Mouse (Mus musculus): ENCODE data around the gene Atp6v1e2.

Gene Atp6v1e2

DNA sequence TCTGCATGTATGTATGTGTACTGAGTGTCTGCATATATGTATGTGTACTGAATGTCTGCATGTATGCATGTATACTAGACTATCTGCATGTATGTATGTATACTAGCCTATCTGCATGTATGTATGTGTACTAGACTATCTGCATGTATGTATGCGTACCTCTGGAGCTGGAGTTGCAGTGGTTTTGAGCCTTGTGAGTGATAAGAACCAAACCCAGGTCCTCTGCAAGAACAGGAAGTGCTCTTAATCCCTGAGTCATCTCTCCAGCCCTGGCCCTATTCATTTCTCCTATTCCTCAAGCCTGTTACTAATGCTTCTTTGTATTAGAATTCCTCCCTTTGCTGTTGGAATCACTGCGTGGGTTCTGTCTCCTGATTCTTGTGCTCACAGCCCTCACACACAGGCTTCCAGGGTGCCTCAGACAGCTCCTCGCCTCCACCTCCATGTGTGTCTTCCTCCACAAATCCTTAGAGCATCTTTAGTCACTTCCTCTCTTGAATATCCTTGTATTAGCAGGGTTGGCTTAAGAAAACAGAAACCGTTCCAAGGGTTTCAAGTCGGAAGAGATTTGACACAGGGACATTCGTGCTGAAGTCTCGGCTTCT lies 34.6 kb downstream of the Atp6v1e2 start:
- DNase-seq = no peak

DNA sequence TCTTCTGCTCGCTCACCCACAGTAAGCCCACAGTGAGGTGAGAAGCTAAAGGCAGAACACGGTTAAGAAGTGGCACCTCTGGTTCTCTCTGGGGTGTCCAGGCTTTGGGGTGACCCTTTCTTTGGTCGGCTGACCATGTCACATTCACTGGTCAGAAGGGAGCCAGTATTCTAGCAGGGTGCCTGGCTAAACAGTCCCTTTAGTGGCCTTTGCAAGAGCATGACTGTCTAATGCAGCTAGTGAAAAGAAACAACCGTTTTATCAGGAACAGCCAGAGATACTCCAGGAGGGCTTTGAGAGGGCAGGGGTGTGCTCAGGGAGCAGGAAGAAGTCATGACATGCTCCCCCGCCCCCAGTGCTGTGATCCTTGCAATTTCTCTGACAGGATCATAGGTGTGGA lies 36.4 kb downstream of the Atp6v1e2 start:
- no peak for DNase-seq

DNA sequence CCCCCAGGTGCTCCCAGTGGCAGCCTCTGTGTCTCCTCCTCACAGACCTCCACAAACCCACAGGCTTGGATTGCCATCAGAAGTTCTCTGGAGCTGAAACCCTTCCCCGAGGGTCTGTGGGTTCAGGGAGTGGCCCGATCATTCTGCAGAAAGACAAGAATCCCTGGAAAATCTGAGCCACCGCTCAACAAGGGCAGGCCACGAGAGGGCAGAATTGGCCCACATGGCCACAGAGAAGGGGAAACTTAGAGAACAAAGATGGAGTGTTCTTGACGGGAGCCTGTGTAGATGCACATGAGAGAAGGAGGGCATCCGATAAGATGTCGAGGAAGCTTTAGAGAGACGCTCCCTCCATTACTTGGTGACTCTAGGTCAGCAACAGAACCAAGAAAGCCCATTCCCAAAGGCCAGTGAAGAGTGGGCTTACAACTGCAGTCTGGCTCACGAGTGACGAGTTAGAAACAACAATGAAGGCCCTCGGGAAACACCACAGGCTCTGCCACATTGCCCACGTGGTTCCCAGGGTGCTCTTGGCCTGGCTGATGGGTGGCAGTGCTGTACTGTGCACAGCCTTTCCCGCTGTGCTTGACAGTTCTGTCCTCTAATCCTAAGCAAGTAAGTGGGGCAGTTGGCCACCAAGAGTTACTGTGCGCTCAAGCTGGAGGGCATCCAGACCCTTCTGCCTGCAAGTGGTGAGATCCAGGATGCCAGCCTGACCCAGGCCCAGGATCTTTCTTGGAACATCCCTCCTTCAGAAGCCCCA lies 37.8 kb downstream of the Atp6v1e2 start:
- peak; percentile 51 for DNase-seq

DNA sequence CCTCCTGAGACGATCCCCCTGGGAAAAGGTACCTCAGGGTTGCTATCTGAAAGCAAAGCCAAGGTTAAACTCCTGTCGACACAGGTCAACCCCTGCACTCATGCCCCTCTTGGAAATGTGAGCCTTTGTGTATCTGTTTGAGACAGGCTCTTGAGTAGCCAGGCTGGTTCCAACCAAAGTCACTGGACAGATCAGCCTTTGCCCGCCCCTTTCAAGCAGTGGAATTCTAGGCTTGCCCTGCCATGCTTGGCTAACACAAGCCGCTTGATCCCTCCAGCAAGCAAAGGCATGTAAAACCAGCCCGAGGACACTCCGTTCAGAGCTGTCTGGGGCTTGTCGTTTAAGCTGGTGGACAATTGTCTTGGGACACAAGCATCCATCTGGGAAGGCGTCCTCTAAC lies 39.4 kb downstream of the Atp6v1e2 start:
- no peak for DNase-seq

DNA sequence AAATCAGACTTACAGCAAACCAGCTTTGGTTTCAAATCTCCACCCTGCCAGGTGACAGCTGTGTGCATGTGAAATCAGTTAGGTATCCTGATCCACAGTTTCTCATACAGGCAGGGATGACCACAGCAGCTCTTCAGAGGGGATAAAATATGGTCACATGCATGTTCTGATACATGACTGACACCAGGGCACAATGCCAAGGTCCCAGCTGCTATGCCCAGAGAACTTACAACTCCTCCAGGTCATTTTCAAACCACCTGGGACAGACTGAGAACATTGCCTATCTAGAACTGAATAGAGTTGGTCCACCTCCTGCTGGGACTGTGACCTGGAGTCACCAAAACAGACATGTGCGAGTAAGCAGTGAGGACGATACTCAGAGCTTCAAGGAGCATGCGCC lies 40.6 kb downstream of the Atp6v1e2 start:
- DNase-seq = no peak

DNA sequence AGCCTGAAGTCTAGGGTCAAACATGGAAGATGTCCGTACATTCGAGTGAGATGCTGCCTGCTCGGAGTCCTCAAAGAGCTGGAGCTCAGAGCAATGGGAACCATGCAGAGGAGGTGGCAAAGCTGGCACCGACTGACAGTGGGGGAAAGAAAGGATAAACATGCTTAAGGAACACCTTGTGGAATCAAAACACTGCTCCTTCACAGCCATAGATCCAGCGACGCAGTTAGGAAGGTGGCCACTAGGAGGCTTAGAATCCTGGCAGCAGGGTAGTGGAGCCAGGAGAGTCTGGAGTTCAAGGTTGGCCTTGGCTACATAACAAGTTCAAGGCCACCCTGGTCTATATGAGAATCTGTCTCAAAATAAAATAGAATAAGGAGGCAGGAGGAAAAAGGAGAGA lies 41.1 kb downstream of the Atp6v1e2 start:
- peak; percentile 28 for DNase-seq

DNA sequence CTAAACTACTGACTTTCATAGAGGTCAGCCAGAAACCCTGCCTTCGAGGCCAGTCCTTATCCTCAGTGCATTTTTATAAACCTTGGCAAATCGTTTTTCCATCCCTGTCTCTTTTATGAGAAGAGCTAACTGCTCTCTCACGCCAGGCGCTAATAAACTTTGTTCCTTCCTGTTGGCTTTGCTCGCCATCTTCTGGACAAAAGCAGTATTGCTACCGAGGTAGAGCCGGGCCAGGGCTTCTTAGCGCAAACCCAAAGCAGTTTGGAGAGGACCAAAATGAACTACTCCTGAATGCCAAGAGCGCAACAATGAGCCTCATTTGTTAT lies 41.6 kb downstream of the Atp6v1e2 start:
- DNase-seq = peak; percentile 90

DNA sequence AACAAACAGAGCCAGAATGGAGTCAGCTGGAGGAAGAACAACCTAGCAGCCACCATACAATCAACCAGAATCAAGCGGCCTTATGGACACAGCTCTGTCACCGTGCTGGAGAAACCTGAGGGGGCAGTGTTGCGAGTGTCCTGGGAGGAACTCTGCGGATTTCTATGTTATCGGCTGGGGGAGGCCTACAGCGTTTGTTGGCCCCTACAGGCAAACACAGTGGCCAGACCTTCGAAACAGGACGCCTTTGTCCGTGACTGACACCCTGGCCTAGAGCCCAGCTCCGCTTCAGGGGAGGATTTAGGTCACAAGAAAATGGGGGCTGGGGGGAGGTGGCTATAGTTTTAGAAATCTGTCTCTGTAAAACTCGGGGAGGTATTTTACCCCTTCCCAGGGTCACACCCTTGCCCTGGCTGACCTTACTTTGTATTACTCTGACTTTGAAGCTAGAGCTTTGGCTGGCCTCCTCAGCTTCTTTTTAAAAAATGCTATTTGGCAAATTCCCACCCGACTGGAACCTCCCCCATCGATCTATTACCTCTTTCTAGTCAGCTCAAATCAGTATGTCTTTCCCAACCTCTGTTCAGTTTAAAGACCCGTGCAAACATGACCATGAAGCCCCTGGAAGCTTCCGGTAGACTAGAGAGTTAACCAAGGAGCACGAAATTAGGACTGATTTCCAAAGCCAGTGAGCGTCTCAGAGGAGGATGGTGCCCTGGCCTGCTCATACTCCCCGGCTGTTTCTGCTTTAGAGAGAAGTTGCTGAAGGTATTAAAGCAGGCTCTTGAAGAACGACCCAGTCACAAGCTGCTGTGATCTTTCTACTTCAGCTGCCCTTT lies 42.2 kb downstream of the Atp6v1e2 start:
- peak; percentile 81 for DNase-seq

DNA sequence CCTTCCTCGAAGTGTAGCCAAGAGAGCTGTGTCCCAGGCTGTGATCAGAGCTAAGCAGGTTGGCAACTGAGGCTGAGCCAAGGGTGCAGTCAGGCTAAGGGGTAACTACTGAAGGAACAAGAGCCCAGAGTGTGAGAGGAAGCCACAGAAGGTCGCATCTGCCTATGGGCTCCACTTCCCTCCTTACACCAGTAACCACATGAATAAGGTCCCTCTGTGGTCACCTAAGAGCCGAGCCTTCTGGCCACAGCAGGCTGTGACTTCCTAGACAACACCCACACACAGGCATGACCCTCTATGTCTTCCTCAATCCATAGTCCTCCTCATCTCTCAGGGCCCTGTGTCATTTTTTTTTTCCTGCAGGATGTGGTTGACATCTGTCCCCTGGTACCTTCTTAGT lies 43.5 kb downstream of the Atp6v1e2 start:
- no peak for DNase-seq

DNA sequence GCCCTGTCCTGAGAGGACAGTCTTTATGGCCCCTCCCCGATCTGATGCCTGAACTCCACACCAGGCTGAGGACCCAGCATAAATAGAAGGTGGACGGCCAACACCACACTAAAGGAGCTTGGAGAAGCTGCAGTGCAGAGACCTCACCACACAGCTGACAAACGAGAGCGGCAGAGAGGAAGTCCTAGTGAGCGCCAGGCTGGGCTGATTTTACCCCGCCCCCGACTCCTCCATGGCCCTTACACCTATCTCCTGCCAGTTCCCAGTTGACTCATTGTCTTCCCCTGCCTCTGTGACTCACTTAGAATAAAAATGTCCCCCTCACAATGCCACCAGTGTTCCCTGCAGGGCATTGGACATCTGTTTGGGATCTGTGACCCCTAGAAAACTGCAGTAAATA lies 44.1 kb downstream of the Atp6v1e2 start:
- peak; percentile 37 for DNase-seq

DNA sequence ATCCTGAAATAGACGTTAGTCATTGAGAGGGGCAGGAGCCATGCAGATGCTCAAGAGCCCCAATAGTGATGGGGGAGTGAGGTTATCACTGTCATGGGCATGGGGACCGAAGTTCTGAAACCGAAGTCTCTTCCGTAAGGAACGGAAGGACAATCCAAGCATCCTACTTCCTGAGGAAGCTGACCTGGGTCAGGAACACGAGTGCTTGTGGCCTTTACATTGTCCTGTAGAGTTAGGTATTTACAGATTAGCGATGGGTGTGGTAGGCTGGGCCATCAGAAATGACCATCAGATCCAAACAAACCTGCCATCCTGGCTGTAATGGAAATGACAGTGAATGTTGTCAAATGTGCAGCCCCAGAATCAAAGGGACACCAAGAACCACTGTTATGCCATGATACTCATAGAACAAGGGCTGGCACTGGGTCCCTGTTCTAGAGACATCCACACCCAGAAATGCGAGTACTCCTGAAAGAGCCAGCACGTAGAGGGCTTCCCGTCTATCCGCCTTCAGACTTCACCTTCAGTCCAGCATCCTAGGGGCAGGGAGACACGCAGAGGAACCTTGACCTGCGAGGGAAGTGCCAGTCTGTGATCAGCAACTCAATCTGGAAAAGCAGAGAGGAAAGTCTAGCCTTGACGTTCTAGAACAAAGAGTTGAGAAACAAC lies 45.2 kb downstream of the Atp6v1e2 start:
- DNase-seq = no peak

DNA sequence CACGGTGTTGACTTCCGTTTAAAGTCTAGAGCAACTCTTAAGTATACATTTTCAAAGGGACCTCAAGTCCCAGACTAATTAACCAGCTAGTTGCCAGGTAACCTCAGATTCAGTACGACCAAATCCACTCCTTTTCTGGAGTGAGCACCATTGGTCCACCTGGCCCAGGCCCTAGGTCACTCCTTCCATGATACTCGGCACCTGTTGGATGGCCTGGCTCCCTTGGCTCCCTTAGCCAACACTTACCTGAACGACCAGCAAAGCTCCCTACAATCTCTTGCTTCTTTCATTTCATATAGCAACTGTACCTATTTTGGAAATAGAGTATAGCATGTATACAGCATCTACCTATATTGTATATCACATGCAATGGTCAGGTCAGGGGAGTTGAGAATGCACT lies 47.1 kb downstream of the Atp6v1e2 start:
- DNase-seq = no peak

DNA sequence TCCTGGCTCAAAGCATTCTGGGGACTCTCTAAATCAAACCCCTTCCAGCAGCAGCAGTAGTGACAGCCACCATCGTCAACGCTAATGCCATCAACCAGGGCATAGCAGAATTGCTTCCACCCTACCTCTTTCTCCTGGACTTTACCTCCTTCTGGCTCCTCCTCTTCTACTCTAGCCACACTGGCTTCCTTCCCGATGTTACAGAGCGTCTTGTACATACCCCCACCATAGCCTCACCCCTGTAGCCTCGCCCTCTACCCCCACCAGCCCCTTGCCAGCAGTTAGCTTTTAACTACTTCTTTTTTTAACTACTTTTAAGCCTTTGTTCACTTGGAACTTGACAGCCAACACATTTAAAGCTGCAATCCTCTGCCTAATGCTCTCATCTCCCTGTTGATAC lies 47.9 kb downstream of the Atp6v1e2 start:
- DNase-seq = no peak

DNA sequence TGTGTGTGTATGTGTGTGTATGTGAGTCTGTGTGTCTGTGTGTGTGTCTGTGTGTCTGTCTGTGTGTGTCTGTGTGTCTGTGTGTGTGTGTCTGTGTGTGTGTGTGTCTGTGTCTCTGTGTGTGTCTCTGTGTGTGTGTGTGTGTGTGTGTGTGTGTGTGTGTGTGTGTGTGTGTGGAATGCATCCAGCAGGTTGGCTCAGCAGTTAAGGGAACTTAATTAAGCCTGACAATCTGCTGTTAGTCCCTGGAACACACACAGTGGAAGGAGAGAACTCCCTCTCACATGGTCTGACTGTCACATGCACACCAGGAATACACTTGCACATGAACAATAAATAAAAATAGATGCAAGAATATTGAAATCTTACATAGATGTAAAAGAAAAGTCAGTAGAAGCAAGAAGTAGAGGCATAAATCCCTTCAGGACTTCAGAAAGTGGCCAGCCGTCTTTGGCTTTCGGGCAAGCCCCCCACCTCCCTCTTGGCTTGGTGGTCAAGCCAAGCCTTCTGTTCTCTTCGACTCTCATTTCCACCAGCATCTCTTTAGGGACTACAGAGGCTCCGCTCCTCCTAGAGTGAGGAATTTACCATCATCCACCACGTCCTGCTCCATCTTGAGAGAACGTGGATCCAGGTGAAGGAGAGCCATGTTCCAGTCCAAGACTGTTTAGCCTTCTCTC lies 50.1 kb downstream of the Atp6v1e2 start:
- no peak for DNase-seq

DNA sequence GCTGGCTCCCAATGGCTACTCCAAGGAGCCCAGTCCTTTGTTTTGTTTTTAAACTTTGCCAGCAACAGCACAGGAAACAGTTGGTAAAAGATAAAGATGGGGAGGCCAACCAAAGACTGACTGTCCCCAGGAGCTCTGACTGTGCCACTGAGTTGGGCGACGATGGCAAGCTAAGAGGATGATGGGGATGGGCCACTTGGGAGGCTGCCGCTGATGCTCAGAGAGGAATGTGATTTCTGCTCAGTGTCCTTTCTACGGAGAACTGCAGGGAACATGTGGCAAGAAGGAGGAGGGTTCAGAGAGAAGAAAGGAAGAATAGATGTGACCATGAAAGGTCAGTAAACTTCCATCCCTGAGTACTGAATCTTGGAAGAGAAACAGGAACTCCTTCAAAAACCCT lies 52.5 kb downstream of the Atp6v1e2 start:
- no peak for DNase-seq

Measured in embryo, embryonic 11 days (tissue).